Mouse (Mus musculus): Measurements from ENCODE around the gene Nvl.

Nvl gene

GRCm38 (mm10) chr1:181064648-181065047 is 79.4 kb downstream of the Nvl start:
- no peak for DNase-seq

GRCm38 (mm10) chr1:181063991-181064390 is 80.0 kb downstream of the Nvl start:
- DNase-seq = no peak

GRCm38 (mm10) chr1:181061784-181062485 is 82.1 kb downstream of the Nvl start:
- DNase-seq = no peak

- DNase-seq = no peak
Observed at GRCm38 (mm10) chr1:181052898-181053297, 91.1 kb downstream of the Nvl start.

GRCm38 (mm10) chr1:181050937-181051336 is 93.1 kb downstream of the Nvl start, which contains the start of gene 9130409I23Rik:
9130409I23Rik (plus strand) TSS chr1:181051237.
- no peak for DNase-seq

- no peak for DNase-seq
Observed at GRCm38 (mm10) chr1:181049328-181049842, 94.6 kb downstream of the Nvl start.

- DNase-seq = no peak
Observed at GRCm38 (mm10) chr1:181047520-181047919, 96.5 kb downstream of the Nvl start.

- DNase-seq = no peak
Observed at GRCm38 (mm10) chr1:181039652-181040051, 104.4 kb downstream of the Nvl start.

- no peak for DNase-seq
Observed at GRCm38 (mm10) chr1:181037623-181038022, 106.4 kb downstream of the Nvl start.
